Mouse (Mus musculus): Measurements from ENCODE around the gene Zfp282. TPM values are rescaled to one million over a fixed set of nuclear protein-coding genes. Genes with fewer than 3 reads are reported as not detected.

Gene Zfp282
- polyA plus RNA-seq, 2 experiments, result 19.7 to 20.2 TPM

- peaks cover 70% of the 10 kb centered on the region for H3K36me3 ChIP-seq (ENCODE audit: control insufficient read depth, insufficient read depth, low read length)
- ATAC-seq (ENCODE audit: low FRiP score, low read depth) (no peak), DNase-seq (ENCODE audit: low spot score) (no peak)
- no peak for TF ChIP-seq POLR2A (IDR thresholded peaks at IDR 0.05; ENCODE audit: borderline replicate concordance, extremely low read depth, insufficient read depth, insufficient read length)
- no peak overlapping the region for H3K27ac ChIP-seq (replicated peaks; ENCODE audit: low read depth, low read length)
- no peak overlapping the region for H3K4me3 ChIP-seq (replicated peaks; ENCODE audit: low read length)
- no peaks in the 10 kb centered on the region for H3K9me3 ChIP-seq (ENCODE audit: control insufficient read depth, low read length)
- no peaks in the 10 kb centered on the region for H3K27me3 ChIP-seq (ENCODE audit: control insufficient read depth, insufficient read depth, low read length)
- H3K9ac ChIP-seq (ENCODE audit: low read depth, low read length, severe bottlenecking), result no peak overlapping the region
- no peak overlapping the region for H3K4me2 ChIP-seq (replicated peaks; ENCODE audit: low read depth, low read length, severe bottlenecking)
- 89% methylated on average over 6 of the region's 6 CpGs for WGBS
- H3K4me1 ChIP-seq (ENCODE audit: control insufficient read depth, insufficient read depth, low read length), result no peaks in the 10 kb centered on the region
Measured at GRCm38 (mm10) chr6:47899416-47899815, 22.4 kb downstream of the Zfp282 start.

- H3K9me3 ChIP-seq (ENCODE audit: control insufficient read depth, low read length), result no peaks in the 10 kb centered on the region
- no peak overlapping the region for H3K4me3 ChIP-seq (replicated peaks; ENCODE audit: low read length)
- H3K9ac ChIP-seq (ENCODE audit: low read depth, low read length, severe bottlenecking), result no peak overlapping the region
- DNase-seq (ENCODE audit: low spot score) (no peak), ATAC-seq (ENCODE audit: low FRiP score, low read depth) (no peak)
- WGBS, result 71% methylated on average over 4 of the region's 4 CpGs
- no peak overlapping the region for H3K27ac ChIP-seq (replicated peaks; ENCODE audit: low read depth, low read length)
- no peaks in the 10 kb centered on the region for H3K27me3 ChIP-seq (ENCODE audit: control insufficient read depth, insufficient read depth, low read length)
- H3K4me2 ChIP-seq (replicated peaks; ENCODE audit: low read depth, low read length, severe bottlenecking), result no peak overlapping the region
- H3K4me1 ChIP-seq (ENCODE audit: control insufficient read depth, insufficient read depth, low read length), result no peaks in the 10 kb centered on the region
- peaks cover 96% of the 10 kb centered on the region for H3K36me3 ChIP-seq (ENCODE audit: control insufficient read depth, insufficient read depth, low read length)
- no peak for TF ChIP-seq POLR2A (IDR thresholded peaks at IDR 0.05; ENCODE audit: borderline replicate concordance, extremely low read depth, insufficient read depth, insufficient read length)
Measured at GRCm38 (mm10) chr6:47903587-47903986, 26.6 kb downstream of the Zfp282 start.

- ATAC-seq (ENCODE audit: low FRiP score, low read depth), result no peak
- Histone ChIP-seq H3K9me3 (ENCODE audit: control insufficient read depth, low read length) (no peaks in the 10 kb centered on the region), H3K9ac (ENCODE audit: low read depth, low read length, severe bottlenecking) (no peak overlapping the region), H3K27ac (replicated peaks; ENCODE audit: low read depth, low read length) (no peak overlapping the region), H3K4me2 (replicated peaks; ENCODE audit: low read depth, low read length, severe bottlenecking) (no peak overlapping the region), H3K4me1 (ENCODE audit: control insufficient read depth, insufficient read depth, low read length) (no peaks in the 10 kb centered on the region), H3K4me3 (replicated peaks; ENCODE audit: low read length) (no peak overlapping the region), H3K36me3 (ENCODE audit: control insufficient read depth, insufficient read depth, low read length) (peaks cover 88% of the 10 kb centered on the region), H3K27me3 (ENCODE audit: control insufficient read depth, insufficient read depth, low read length) (no peaks in the 10 kb centered on the region)
- DNase-seq (ENCODE audit: low spot score), result no peak
- TF ChIP-seq POLR2A (IDR thresholded peaks at IDR 0.05; ENCODE audit: borderline replicate concordance, extremely low read depth, insufficient read depth, insufficient read length), result no peak
- 50% methylated on average over 16 of the region's 19 CpGs for WGBS
Measured at GRCm38 (mm10) chr6:47904361-47904760, 27.4 kb downstream of the Zfp282 start.

- no peaks in the 10 kb centered on the region for H3K4me1 ChIP-seq (ENCODE audit: control insufficient read depth, insufficient read depth, low read length)
- H3K27me3 ChIP-seq (ENCODE audit: control insufficient read depth, insufficient read depth, low read length), result no peaks in the 10 kb centered on the region
- 68% methylated on average over 44 of the region's 44 CpGs for WGBS
- ATAC-seq (ENCODE audit: low FRiP score, low read depth), result no peak
- no peak overlapping the region for H3K4me2 ChIP-seq (replicated peaks; ENCODE audit: low read depth, low read length, severe bottlenecking)
- no peak for TF ChIP-seq POLR2A (IDR thresholded peaks at IDR 0.05; ENCODE audit: borderline replicate concordance, extremely low read depth, insufficient read depth, insufficient read length)
- H3K9me3 ChIP-seq (ENCODE audit: control insufficient read depth, low read length), result no peaks in the 10 kb centered on the region
- peaks cover 81% of the 10 kb centered on the region for H3K36me3 ChIP-seq (ENCODE audit: control insufficient read depth, insufficient read depth, low read length)
- no peak for DNase-seq (ENCODE audit: low spot score)
- no peak overlapping the region for H3K9ac ChIP-seq (ENCODE audit: low read depth, low read length, severe bottlenecking)
- no peak overlapping the region for H3K27ac ChIP-seq (replicated peaks; ENCODE audit: low read depth, low read length)
- no peak overlapping the region for H3K4me3 ChIP-seq (replicated peaks; ENCODE audit: low read length)
Measured at GRCm38 (mm10) chr6:47904917-47905695, 28.1 kb downstream of the Zfp282 start.

GRCm38 (mm10) chr6:47906326-47906725, 29.3 kb downstream of the Zfp282 start:
- H3K27me3 ChIP-seq (ENCODE audit: control insufficient read depth, insufficient read depth, low read length), result no peaks in the 10 kb centered on the region
- H3K4me3 ChIP-seq (replicated peaks; ENCODE audit: low read length), result no peak overlapping the region
- H3K9me3 ChIP-seq (ENCODE audit: control insufficient read depth, low read length), result no peaks in the 10 kb centered on the region
- no peak for TF ChIP-seq POLR2A (IDR thresholded peaks at IDR 0.05; ENCODE audit: borderline replicate concordance, extremely low read depth, insufficient read depth, insufficient read length)
- H3K27ac ChIP-seq (replicated peaks; ENCODE audit: low read depth, low read length), result no peak overlapping the region
- H3K4me1 ChIP-seq (ENCODE audit: control insufficient read depth, insufficient read depth, low read length), result no peaks in the 10 kb centered on the region
- DNase-seq (ENCODE audit: low spot score) (no peak), ATAC-seq (ENCODE audit: low FRiP score, low read depth) (no peak)
- WGBS, result 88% methylated on average over 5 of the region's 5 CpGs
- H3K4me2 ChIP-seq (replicated peaks; ENCODE audit: low read depth, low read length, severe bottlenecking), result no peak overlapping the region
- peaks cover 68% of the 10 kb centered on the region for H3K36me3 ChIP-seq (ENCODE audit: control insufficient read depth, insufficient read depth, low read length)
- H3K9ac ChIP-seq (ENCODE audit: low read depth, low read length, severe bottlenecking), result no peak overlapping the region

Data from limb, embryonic 14.5 days (tissue).